Mouse (Mus musculus): ENCODE data around the gene Tfeb. TPM values are rescaled to one million over a fixed set of nuclear protein-coding genes. Genes with fewer than 3 reads are reported as not detected.

Gene Tfeb
- polyA plus RNA-seq, 1 experiment from 2014 or later, result 5.6 TPM

DNA sequence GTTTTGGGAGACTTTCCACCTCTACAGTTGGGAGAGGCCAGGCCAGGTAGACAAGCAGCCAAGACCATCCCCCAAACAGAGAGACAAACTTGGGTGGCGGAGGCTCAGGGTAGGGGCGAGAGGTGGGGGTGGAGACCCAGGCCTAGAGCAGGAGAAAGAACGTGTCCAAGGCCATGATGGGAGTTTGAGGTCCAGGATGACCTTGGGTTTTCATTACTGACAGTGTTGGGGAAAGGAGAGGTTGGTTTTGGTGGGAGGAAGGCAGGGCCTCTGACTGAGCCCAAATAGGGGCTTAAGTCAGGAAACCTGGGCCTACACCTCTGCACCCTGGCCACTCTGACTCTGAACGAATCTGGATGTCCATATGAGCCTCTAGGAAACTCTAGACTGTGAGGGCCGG, 94.9 kb downstream of the Tfeb start:
- Histone ChIP-seq H3K4me1 (ENCODE audit: control insufficient read depth, insufficient read depth, low read length) (peaks cover 35% of the 10 kb centered on the region), H3K27me3 (ENCODE audit: control insufficient read depth, insufficient read depth, low read length) (peaks cover 14% of the 10 kb centered on the region), H3K4me2 (ENCODE audit: low read depth, severe bottlenecking) (peak overlapping the region; percentile 60), H3K4me3 (ENCODE audit: low read depth, low read length) (peak overlapping the region; percentile 90), H3K27ac (replicated peaks; ENCODE audit: low read depth, low read length) (peak overlapping the region; percentile 63), H3K36me3 (ENCODE audit: control insufficient read depth, insufficient read depth, low read length) (peaks cover 9% of the 10 kb centered on the region), H3K9ac (ENCODE audit: low read length) (peak overlapping the region; percentile 79), H3K9me3 (ENCODE audit: control insufficient read depth, low read length) (no peaks in the 10 kb centered on the region; the same call in 1 of the 2 replicates)
- no peak for ATAC-seq (ENCODE audit: insufficient number of reproducible peaks, low FRiP score, low TSS enrichment, low read depth)
- WGBS, result 41% methylated on average over 5 of the region's 5 CpGs
- DNase-seq (ENCODE audit: low spot score), result no peak

DNA sequence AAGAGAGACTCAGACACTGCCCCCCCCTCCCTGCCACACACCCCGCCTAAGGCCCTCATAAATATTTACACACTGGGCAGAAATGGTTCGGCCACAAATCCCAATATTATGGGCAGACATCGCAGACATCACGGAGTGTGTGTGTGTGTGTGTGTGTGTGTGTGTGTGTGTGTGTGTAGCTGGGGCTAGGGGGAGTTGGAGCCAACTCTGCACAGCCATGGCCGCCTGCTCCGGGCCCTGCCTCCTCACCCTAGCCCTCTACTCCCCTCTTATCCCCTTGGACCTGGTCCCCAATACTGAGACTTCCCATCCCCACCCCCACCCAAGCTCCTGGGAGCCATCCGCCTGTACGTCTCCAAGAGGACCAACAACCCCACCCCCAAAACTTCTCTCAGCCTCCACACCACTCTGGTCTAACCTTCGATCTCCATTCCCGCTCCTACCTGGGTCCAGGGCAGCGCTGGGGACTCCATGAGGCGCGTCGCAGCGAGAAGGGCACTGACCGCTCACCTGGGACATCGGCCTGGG, 95.7 kb downstream of the Tfeb start:
- H3K9me3 ChIP-seq (ENCODE audit: control insufficient read depth, low read length), result no peaks in the 10 kb centered on the region
- H3K36me3 ChIP-seq (ENCODE audit: control insufficient read depth, insufficient read depth, low read length), result peaks cover 2% of the 10 kb centered on the region; the same call in 1 of the 2 replicates
- peak overlapping the region; percentile 77 for H3K27ac ChIP-seq (replicated peaks; ENCODE audit: low read depth, low read length)
- H3K4me3 ChIP-seq (ENCODE audit: low read depth, low read length), result peak overlapping the region; percentile 90
- H3K4me1 ChIP-seq (ENCODE audit: control insufficient read depth, insufficient read depth, low read length), result peaks cover 35% of the 10 kb centered on the region
- H3K9ac ChIP-seq (ENCODE audit: low read length), result peak overlapping the region; percentile 79
- peaks cover 14% of the 10 kb centered on the region for H3K27me3 ChIP-seq (ENCODE audit: control insufficient read depth, insufficient read depth, low read length)
- H3K4me2 ChIP-seq (ENCODE audit: low read depth, severe bottlenecking), result peak overlapping the region; percentile 60
- DNase-seq (ENCODE audit: low spot score), result peak; percentile 58
- 1% methylated on average over 17 of the region's 17 CpGs for WGBS
- peak; percentile 31 for ATAC-seq (ENCODE audit: insufficient number of reproducible peaks, low FRiP score, low TSS enrichment, low read depth)

DNA sequence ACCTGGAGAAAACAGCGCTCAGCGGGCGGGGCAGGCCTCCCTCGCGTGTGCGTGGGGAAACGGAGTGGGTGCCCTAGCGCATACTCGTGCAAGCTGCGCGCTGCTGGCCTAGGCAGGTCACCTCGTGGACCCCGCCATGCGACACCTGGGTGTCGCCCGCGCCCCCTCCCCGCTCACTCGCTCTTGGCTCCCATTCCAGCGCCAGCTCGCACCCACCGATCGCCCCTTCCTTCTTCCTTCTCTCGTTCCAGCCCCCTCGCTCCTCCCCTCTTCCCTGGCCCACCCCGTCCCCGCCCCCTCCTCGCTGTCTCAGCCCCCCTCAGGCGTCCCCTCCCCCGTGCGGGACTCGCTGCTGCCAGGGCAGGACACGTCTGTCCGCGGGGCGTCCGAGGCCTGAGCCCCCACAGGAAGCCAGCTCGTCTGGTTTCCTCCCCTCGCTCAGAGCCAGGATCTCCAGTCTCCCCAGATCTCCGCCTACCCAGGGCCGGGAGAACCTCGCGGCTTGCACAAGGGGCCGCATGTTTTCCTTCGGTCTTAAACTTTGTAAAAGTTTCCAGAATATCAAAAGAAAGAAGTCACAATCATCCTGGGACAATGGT, 96.3 kb downstream of the Tfeb start:
- WGBS, result under 1% methylated on average over 38 of the region's 45 CpGs
- H3K27me3 ChIP-seq (ENCODE audit: control insufficient read depth, insufficient read depth, low read length), result peaks cover 14% of the 10 kb centered on the region

DNA sequence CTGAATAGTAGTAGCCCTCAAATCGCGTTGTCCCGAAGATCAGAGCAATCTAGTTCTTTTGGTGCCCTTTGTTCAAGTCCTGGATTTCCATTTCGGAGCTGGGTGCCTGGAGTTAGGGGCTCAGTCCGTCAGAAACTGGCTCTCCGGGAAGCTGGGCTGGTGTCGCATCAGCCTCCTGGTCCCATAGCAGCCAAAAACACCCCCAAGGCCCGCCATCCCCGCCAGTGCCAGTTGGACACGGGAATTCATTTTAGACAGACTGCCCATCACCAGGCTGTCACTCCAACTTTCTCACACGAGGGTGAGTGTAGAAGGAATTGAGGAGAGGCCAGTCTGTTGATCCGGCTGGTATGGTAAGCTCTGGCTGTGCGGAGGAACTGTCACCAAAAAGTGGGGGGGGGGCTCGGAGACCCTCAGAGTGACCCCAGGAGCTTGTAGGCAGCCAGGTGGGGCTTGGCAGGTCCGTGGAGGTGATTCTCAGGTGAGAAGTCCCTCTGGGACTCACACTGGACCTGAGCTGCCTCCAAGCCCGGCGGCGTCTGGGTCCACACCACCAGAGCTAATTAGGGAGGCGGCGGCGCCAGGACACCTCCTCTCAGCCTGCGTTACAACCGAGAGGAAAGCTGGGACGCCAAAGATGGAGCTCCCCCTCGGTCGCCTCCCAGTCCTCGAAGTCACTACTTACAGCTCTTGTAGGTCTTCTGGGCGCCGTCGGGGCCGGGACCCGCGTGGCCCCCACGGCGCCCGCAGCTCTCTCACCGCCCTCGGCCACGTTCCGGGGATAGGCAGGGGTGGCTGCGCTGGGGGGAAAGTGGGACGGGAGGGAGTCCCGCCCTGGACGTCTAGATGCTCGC, 97.0 kb downstream of the Tfeb start:
- peak overlapping the region; percentile 79 for H3K9ac ChIP-seq (ENCODE audit: low read length)
- 2% methylated on average over 45 of the region's 45 CpGs for WGBS
- ATAC-seq (ENCODE audit: insufficient number of reproducible peaks, low FRiP score, low TSS enrichment, low read depth), result no peak

More for the DNA sequence above, 96.3 kb downstream of the Tfeb start:
- peaks cover 2% of the 10 kb centered on the region; the same call in 1 of the 2 replicates for H3K36me3 ChIP-seq (ENCODE audit: control insufficient read depth, insufficient read depth, low read length)
- H3K4me2 ChIP-seq (ENCODE audit: low read depth, severe bottlenecking), result peak overlapping the region; percentile 60
- DNase-seq (ENCODE audit: low spot score) (peak; percentile 84), ATAC-seq (ENCODE audit: insufficient number of reproducible peaks, low FRiP score, low TSS enrichment, low read depth) (peak; percentile 70)
- H3K9me3 ChIP-seq (ENCODE audit: control insufficient read depth, low read length), result no peaks in the 10 kb centered on the region
- H3K4me3 ChIP-seq (ENCODE audit: low read depth, low read length), result peak overlapping the region; percentile 90
- H3K4me1 ChIP-seq (ENCODE audit: control insufficient read depth, insufficient read depth, low read length), result peaks cover 38% of the 10 kb centered on the region
- H3K27ac ChIP-seq (replicated peaks; ENCODE audit: low read depth, low read length), result peak overlapping the region; percentile 77
- H3K9ac ChIP-seq (ENCODE audit: low read length), result peak overlapping the region; percentile 79

DNA sequence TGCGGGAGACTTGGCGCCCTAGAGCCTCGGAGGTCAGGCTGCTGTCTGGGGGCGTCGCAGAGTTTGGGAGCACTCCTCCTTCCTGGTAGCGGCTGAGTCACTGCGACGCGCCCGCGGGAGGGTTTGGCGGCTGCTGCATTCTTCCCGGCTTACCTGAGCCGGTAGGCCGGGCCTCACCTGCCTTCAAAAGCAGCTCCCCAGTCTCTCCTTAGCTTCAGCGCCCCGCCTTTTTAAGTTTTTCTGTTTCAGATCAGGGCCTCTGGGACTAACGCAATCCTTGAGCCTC, 97.6 kb downstream of the Tfeb start, which contains the start of gene Mdfi:
Gene Mdfi, minus strand, starts transcription at position 210 of the 286 bp plus-strand sequence.
- Histone ChIP-seq H3K27ac (replicated peaks; ENCODE audit: low read depth, low read length) (peak within 1 kb of the TSS; percentile 77), H3K4me1 (ENCODE audit: control insufficient read depth, insufficient read depth, low read length) (peaks cover 35% of the 10 kb centered on the region), H3K4me3 (ENCODE audit: low read depth, low read length) (peak within 1 kb of the TSS; percentile 90), H3K9me3 (ENCODE audit: control insufficient read depth, low read length) (no peaks in the 10 kb centered on the region), H3K9ac (ENCODE audit: low read length) (peak within 1 kb of the TSS; percentile 79), H3K4me2 (ENCODE audit: low read depth, severe bottlenecking) (peak within 1 kb of the TSS; percentile 60), H3K27me3 (ENCODE audit: control insufficient read depth, insufficient read depth, low read length) (peaks cover 14% of the 10 kb centered on the region), H3K36me3 (ENCODE audit: control insufficient read depth, insufficient read depth, low read length) (peaks cover 2% of the 10 kb centered on the region; the same call in 1 of the 2 replicates)
- no peak for DNase-seq (ENCODE audit: low spot score)
- WGBS, result 3% methylated on average over 18 of the region's 18 CpGs
- no peak for ATAC-seq (ENCODE audit: insufficient number of reproducible peaks, low FRiP score, low TSS enrichment, low read depth)

More for the DNA sequence above, 97.0 kb downstream of the Tfeb start:
- peaks cover 14% of the 10 kb centered on the region for H3K27me3 ChIP-seq (ENCODE audit: control insufficient read depth, insufficient read depth, low read length)
- peak; percentile 61 for DNase-seq (ENCODE audit: low spot score)
- H3K36me3 ChIP-seq (ENCODE audit: control insufficient read depth, insufficient read depth, low read length), result peaks cover 2% of the 10 kb centered on the region; the same call in 1 of the 2 replicates
- peaks cover 38% of the 10 kb centered on the region for H3K4me1 ChIP-seq (ENCODE audit: control insufficient read depth, insufficient read depth, low read length)
- peak overlapping the region; percentile 90 for H3K4me3 ChIP-seq (ENCODE audit: low read depth, low read length)
- peak overlapping the region; percentile 60 for H3K4me2 ChIP-seq (ENCODE audit: low read depth, severe bottlenecking)
- H3K27ac ChIP-seq (replicated peaks; ENCODE audit: low read depth, low read length), result peak overlapping the region; percentile 77
- H3K9me3 ChIP-seq (ENCODE audit: control insufficient read depth, low read length), result no peaks in the 10 kb centered on the region

DNA sequence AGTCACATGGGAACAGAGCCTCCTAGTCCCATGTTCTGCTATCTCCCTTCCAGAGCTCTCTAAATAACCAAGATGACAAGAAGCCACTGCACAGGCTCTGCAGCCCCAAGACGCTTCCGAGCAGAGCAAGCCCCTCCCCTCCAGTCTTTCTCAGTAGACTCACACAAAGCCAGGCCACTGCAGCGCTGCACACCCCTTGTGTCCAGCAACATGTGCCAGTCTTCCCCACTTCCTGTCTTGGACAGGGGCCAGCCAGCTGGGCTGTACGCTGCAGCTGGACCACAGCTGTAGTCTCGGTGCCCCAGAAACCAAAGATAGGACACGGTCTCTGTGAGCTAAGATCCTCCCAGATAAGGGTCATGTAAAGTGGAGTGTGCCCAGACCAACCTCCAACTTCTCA, 101.0 kb downstream of the Tfeb start:
- ATAC-seq (ENCODE audit: insufficient number of reproducible peaks, low FRiP score, low TSS enrichment, low read depth) (no peak), DNase-seq (ENCODE audit: low spot score) (no peak)
- Histone ChIP-seq H3K4me2 (ENCODE audit: low read depth, severe bottlenecking) (no peak overlapping the region), H3K9me3 (ENCODE audit: control insufficient read depth, low read length) (no peaks in the 10 kb centered on the region), H3K27me3 (ENCODE audit: control insufficient read depth, insufficient read depth, low read length) (peaks cover 14% of the 10 kb centered on the region), H3K4me1 (ENCODE audit: control insufficient read depth, insufficient read depth, low read length) (peaks cover 10% of the 10 kb centered on the region), H3K27ac (replicated peaks; ENCODE audit: low read depth, low read length) (no peak overlapping the region), H3K36me3 (ENCODE audit: control insufficient read depth, insufficient read depth, low read length) (no peaks in the 10 kb centered on the region), H3K4me3 (ENCODE audit: low read depth, low read length) (no peak overlapping the region), H3K9ac (ENCODE audit: low read length) (no peak overlapping the region)
- 53% methylated on average over 6 of the region's 6 CpGs for WGBS

DNA sequence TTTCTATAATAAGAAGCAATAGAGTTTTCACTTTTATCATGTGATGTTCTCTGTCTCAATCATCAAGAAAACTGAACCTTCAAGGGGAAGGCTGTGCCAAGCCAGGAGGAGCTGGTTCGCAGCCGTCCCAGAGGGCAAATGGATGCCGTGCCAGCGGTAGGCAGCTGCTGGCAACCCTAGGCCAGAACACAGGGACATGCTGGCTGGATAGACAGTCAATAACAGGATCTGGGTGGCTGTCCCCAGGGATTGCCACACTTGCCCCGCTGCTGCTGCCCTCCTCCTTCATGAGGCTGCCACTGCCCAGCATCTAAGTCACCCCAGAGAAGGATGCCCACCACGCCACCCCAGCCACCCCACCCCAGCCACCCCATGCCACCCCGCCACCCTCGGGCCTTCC, 104.7 kb downstream of the Tfeb start:
- DNase-seq (ENCODE audit: low spot score), result no peak
- WGBS, result 91% methylated on average over 8 of the region's 8 CpGs

More for the DNA sequence above, 104.7 kb downstream of the Tfeb start:
- Histone ChIP-seq H3K9ac (ENCODE audit: low read length) (no peak overlapping the region), H3K4me2 (ENCODE audit: low read depth, severe bottlenecking) (no peak overlapping the region), H3K27me3 (ENCODE audit: control insufficient read depth, insufficient read depth, low read length) (no peaks in the 10 kb centered on the region), H3K4me1 (ENCODE audit: control insufficient read depth, insufficient read depth, low read length) (0 out of 2 replicates have a peak, but pooled peaks cover 3% of the 10 kb centered on the region), H3K4me3 (ENCODE audit: low read depth, low read length) (no peak overlapping the region), H3K9me3 (ENCODE audit: control insufficient read depth, low read length) (no peaks in the 10 kb centered on the region), H3K27ac (replicated peaks; ENCODE audit: low read depth, low read length) (no peak overlapping the region), H3K36me3 (ENCODE audit: control insufficient read depth, insufficient read depth, low read length) (no peaks in the 10 kb centered on the region)
- no peak for ATAC-seq (ENCODE audit: insufficient number of reproducible peaks, low FRiP score, low TSS enrichment, low read depth)
